Mouse (Mus musculus) hindbrain, embryonic 12.5 days (tissue): ENCODE measurements around the gene Lypd3. TPM values are rescaled to one million over a fixed set of nuclear protein-coding genes. Genes with fewer than 3 reads are reported as not detected.

Experiments used
- ATAC-seq: fragments of 200-750 bp; cut with Nextera tagmentation; 2 replicates; pipeline ENCODE4 v1.8.0; 2017; ENCODE audit warnings: moderate TSS enrichment; ENCODE audit not compliant: low FRiP score
- H3K27ac ChIP-seq: fragments of 300-500 bp; sonication (generic); 2 replicates; pipeline ENCODE4 v1.5.1; 2016; ENCODE audit warnings: mild to moderate bottlenecking
- H3K27me3 ChIP-seq: fragments of 300-500 bp; sonication (generic); 2 replicates; pipeline ENCODE4 v1.6.1; 2016; ENCODE audit warnings: mild to moderate bottlenecking
- H3K36me3 ChIP-seq: fragments of 300-500 bp; sonication (generic); 2 replicates; pipeline ENCODE4 v1.6.1; 2016; ENCODE audit warnings: mild to moderate bottlenecking
- H3K4me1 ChIP-seq: fragments of 300-500 bp; sonication (generic); 2 replicates; pipeline ENCODE4 v1.6.1; 2016
- H3K4me2 ChIP-seq: fragments of 300-500 bp; sonication (generic); replicated peaks from 2 replicates; pipeline ENCODE4 v1.6.1; 2016; ENCODE audit warnings: mild to moderate bottlenecking
- H3K4me3 ChIP-seq: fragments of 300-500 bp; sonication (generic); 2 replicates; pipeline ENCODE4 v1.5.1; 2016; ENCODE audit warnings: mild to moderate bottlenecking
- H3K9ac ChIP-seq: fragments of 300-500 bp; sonication (generic); 2 replicates; pipeline ENCODE4 v1.6.1; 2016; ENCODE audit warnings: mild to moderate bottlenecking, moderate library complexity
- H3K9me3 ChIP-seq: fragments of 300-500 bp; sonication (generic); replicated peaks from 2 replicates; pipeline ENCODE4 v1.6.1; 2016; ENCODE audit warnings: mild to moderate bottlenecking
- WGBS: fragments of 180-500 bp; shearing (Covaris S2); methylation state at CpG from one replicate; pipeline ENCODE4 v1.1.7; 2016; 5-methylcytosine and 5-hydroxymethylcytosine counted together
- polyA plus RNA-seq: library from polyadenylated mRNA; unstranded; fragments of >200 nt; fragmentation: Nextera tagmentation; extraction: Ambion mirVana; gene quantifications from 2 replicates; pipeline ENCODE4 v1.2.1, GENCODE M21; 2016

Gene Lypd3
- 1.3 and 1.5 TPM in 2 replicates for polyA plus RNA-seq

- Histone ChIP-seq H3K4me1 (peaks cover 22% of the 10 kb centered on the region), H3K27ac (no peak within 1 kb of the TSS), H3K4me2 (peak within 1 kb of the TSS; percentile 55), H3K4me3 (peak within 1 kb of the TSS; percentile 30; the same call in 1 of the 2 replicates), H3K9ac (no peak within 1 kb of the TSS), H3K27me3 (peaks cover 61% of the 10 kb centered on the region), H3K36me3 (no peaks in the 10 kb centered on the region), H3K9me3 (no peaks in the 10 kb centered on the region; the same call in 1 of the 2 replicates)
- WGBS = 16% methylated on average over 15 of the region's 15 CpGs
- no peak for ATAC-seq
Observed at GRCm38 (mm10) chr7:24636264-24636663, at the start of gene Lypd3. TSS of gene Lypd3 (plus strand) at chr7:24636550.

DNA sequence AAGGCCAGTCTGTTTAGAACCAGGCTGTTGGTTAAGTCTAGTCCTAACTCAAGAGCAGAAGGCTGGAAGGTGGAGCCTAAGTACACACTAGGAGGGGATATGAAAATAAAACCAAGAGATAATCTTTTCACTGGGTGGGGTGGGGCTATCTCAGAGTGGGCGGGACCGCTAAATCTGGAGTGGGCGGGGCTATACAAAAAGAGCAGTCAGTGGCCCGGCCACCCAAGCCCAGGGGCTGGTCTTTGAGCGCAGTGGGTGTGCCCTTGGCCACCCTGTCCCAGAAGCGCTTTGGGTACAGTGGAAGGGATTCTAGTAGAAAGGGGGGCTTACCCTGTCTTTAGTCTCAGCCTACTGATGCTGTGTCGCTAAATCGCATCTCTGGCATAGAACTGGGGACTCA, 49.5 kb upstream of the Lypd3 start:
- Histone ChIP-seq H3K27me3 (peaks cover 32% of the 10 kb centered on the region), H3K9ac (peak overlapping the region; percentile 78), H3K4me1 (peaks cover 11% of the 10 kb centered on the region; the same call in 1 of the 2 replicates), H3K9me3 (no peaks in the 10 kb centered on the region), H3K4me2 (peak overlapping the region; percentile 72), H3K36me3 (no peaks in the 10 kb centered on the region), H3K27ac (no peak overlapping the region), H3K4me3 (peak overlapping the region; percentile 48)
- peak; percentile 64 for ATAC-seq
- WGBS = 9% methylated on average over 8 of the region's 8 CpGs

- Histone ChIP-seq H3K27ac (no peak within 1 kb of the TSS), H3K4me2 (peak within 1 kb of the TSS; percentile 72), H3K4me3 (peak within 1 kb of the TSS; percentile 48), H3K4me1 (peaks cover 11% of the 10 kb centered on the region; the same call in 1 of the 2 replicates), H3K27me3 (peaks cover 32% of the 10 kb centered on the region), H3K9ac (peak within 1 kb of the TSS; percentile 78), H3K9me3 (no peaks in the 10 kb centered on the region), H3K36me3 (no peaks in the 10 kb centered on the region)
- 7% methylated on average over 30 of the region's 30 CpGs for WGBS
- peak; percentile 75 for ATAC-seq
Observed at GRCm38 (mm10) chr7:24587330-24588105, 48.8 kb upstream of the Lypd3 start, which contains the start of the genes Ethe1 and Zfp575. TSS of gene Ethe1 (plus strand) at chr7:24587543. TSS of gene Zfp575 (minus strand) at chr7:24587641.

GRCm38 (mm10) chr7:24588336-24588735, 48.0 kb upstream of the Lypd3 start:
- no peak overlapping the region for H3K4me2 ChIP-seq
- peaks cover 32% of the 10 kb centered on the region for H3K27me3 ChIP-seq
- H3K36me3 ChIP-seq = no peaks in the 10 kb centered on the region
- no peak for ATAC-seq
- H3K27ac ChIP-seq = no peak overlapping the region
- no peaks in the 10 kb centered on the region for H3K9me3 ChIP-seq
- H3K9ac ChIP-seq = no peak overlapping the region
- WGBS = 89% methylated on average over 13 of the region's 13 CpGs
- no peak overlapping the region for H3K4me3 ChIP-seq
- peaks cover 13% of the 10 kb centered on the region; the same call in 1 of the 2 replicates for H3K4me1 ChIP-seq

- ATAC-seq = no peak
- Histone ChIP-seq H3K4me1 (peaks cover 24% of the 10 kb centered on the region), H3K9ac (no peak overlapping the region), H3K4me3 (no peak overlapping the region), H3K9me3 (no peaks in the 10 kb centered on the region), H3K36me3 (no peaks in the 10 kb centered on the region), H3K27ac (no peak overlapping the region), H3K27me3 (peaks cover 29% of the 10 kb centered on the region), H3K4me2 (no peak overlapping the region)
- WGBS = 71% methylated on average over 5 of the region's 5 CpGs
Observed at GRCm38 (mm10) chr7:24591735-24592134, 44.6 kb upstream of the Lypd3 start.

- no peaks in the 10 kb centered on the region for H3K36me3 ChIP-seq
- peaks cover 21% of the 10 kb centered on the region for H3K4me1 ChIP-seq
- H3K4me3 ChIP-seq = no peak overlapping the region
- peaks cover 24% of the 10 kb centered on the region for H3K27me3 ChIP-seq
- no peaks in the 10 kb centered on the region for H3K9me3 ChIP-seq
- ATAC-seq = no peak
- no peak overlapping the region for H3K27ac ChIP-seq
- H3K4me2 ChIP-seq = no peak overlapping the region
- no peak overlapping the region for H3K9ac ChIP-seq
- WGBS = 58% methylated on average over 4 of the region's 4 CpGs
Observed at GRCm38 (mm10) chr7:24592163-24592562, 44.2 kb upstream of the Lypd3 start.

GRCm38 (mm10) chr7:24592781-24593180, 43.6 kb upstream of the Lypd3 start:
- 86% methylated on average over 6 of the region's 6 CpGs for WGBS
- H3K4me2 ChIP-seq = no peak overlapping the region
- H3K9ac ChIP-seq = no peak overlapping the region
- peaks cover 22% of the 10 kb centered on the region for H3K27me3 ChIP-seq
- H3K4me3 ChIP-seq = no peak overlapping the region
- ATAC-seq = no peak
- H3K4me1 ChIP-seq = peaks cover 16% of the 10 kb centered on the region
- no peaks in the 10 kb centered on the region for H3K9me3 ChIP-seq
- H3K36me3 ChIP-seq = no peaks in the 10 kb centered on the region
- no peak overlapping the region for H3K27ac ChIP-seq

- WGBS = 4% methylated on average over 39 of the region's 39 CpGs
- Histone ChIP-seq H3K4me2 (peak overlapping the region; percentile 74), H3K27ac (no peak overlapping the region), H3K9ac (peak overlapping the region; percentile 67), H3K9me3 (no peaks in the 10 kb centered on the region), H3K4me1 (peaks cover 16% of the 10 kb centered on the region), H3K27me3 (peaks cover 22% of the 10 kb centered on the region), H3K36me3 (no peaks in the 10 kb centered on the region), H3K4me3 (peak overlapping the region; percentile 67)
- ATAC-seq = peak; percentile 91
Observed at GRCm38 (mm10) chr7:24593621-24594308, 42.6 kb upstream of the Lypd3 start.

GRCm38 (mm10) chr7:24594309-24594803, 42.0 kb upstream of the Lypd3 start:
- Histone ChIP-seq H3K27me3 (peaks cover 22% of the 10 kb centered on the region), H3K9ac (peak overlapping the region; percentile 67), H3K27ac (no peak overlapping the region), H3K36me3 (no peaks in the 10 kb centered on the region), H3K4me1 (peaks cover 16% of the 10 kb centered on the region), H3K4me3 (peak overlapping the region; percentile 67), H3K4me2 (peak overlapping the region; percentile 74), H3K9me3 (no peaks in the 10 kb centered on the region)
- WGBS = 3% methylated on average over 13 of the region's 13 CpGs
- peak; percentile 27; the same call in 1 of the 2 replicates for ATAC-seq

DNA sequence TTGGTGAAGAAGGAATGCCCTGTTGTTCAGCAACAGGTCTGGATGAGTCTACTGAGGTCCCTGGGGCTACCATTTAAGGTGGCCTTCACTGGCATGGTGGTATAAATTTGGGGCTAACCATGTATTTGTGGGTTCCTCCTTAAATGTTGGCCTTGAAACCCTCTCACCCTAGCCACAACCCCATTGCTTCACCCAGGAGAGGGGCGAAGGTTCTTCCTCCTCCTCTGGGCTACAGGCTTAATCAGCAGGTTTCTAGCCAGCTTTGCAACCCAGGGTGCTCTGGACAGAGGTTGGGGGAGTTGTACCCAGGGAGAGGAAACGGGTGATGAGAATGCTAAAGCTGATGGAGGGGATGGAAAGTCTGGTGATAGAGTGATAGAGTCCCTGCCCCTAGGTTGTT, 40.9 kb upstream of the Lypd3 start:
- no peak for ATAC-seq
- no peak overlapping the region for H3K4me3 ChIP-seq

GRCm38 (mm10) chr7:24598121-24598520, 38.2 kb upstream of the Lypd3 start:
- ATAC-seq = no peak
- Histone ChIP-seq H3K27me3 (peaks cover 22% of the 10 kb centered on the region), H3K4me3 (no peak overlapping the region), H3K9ac (no peak overlapping the region), H3K9me3 (no peaks in the 10 kb centered on the region), H3K4me2 (no peak overlapping the region), H3K36me3 (no peaks in the 10 kb centered on the region), H3K27ac (no peak overlapping the region), H3K4me1 (peaks cover 16% of the 10 kb centered on the region)
- 73% methylated on average over 4 of the region's 4 CpGs for WGBS

More for the DNA sequence above, 40.9 kb upstream of the Lypd3 start:
- Histone ChIP-seq H3K27me3 (peaks cover 22% of the 10 kb centered on the region), H3K9me3 (no peaks in the 10 kb centered on the region), H3K4me2 (no peak overlapping the region), H3K4me1 (peaks cover 16% of the 10 kb centered on the region), H3K9ac (no peak overlapping the region), H3K36me3 (no peaks in the 10 kb centered on the region), H3K27ac (no peak overlapping the region)
- 69% methylated on average over 2 of the region's 2 CpGs for WGBS
